Mouse (Mus musculus) cortical plate, adult 2 months (tissue): ENCODE results near the gene Rrp15. TPM values are rescaled to one million over a fixed set of nuclear protein-coding genes. Genes with fewer than 3 reads are reported as not detected.

ENCODE experiments used
- H3K27ac ChIP-seq: fragments of 200-500 bp; 2 replicates; pipeline ENCODE4 v1.5.1; 2012; ENCODE audit warnings: low read length, control low read depth, inconsistent platforms; ENCODE audit not compliant: insufficient read depth
- H3K4me1 ChIP-seq: fragments of 200-500 bp; 2 replicates; pipeline ENCODE4 v1.6.1; 2011; ENCODE audit warnings: low read length; ENCODE audit not compliant: control insufficient read depth, insufficient read depth
- H3K4me3 ChIP-seq: fragments of 200-500 bp; 2 replicates; pipeline ENCODE4 v1.5.1; 2011; ENCODE audit warnings: mild to moderate bottlenecking, low read length, control low read depth; ENCODE audit not compliant: insufficient read depth
- CTCF ChIP-seq: fragments of 200-500 bp; IDR thresholded peaks from 2 replicates; pipeline ENCODE4 v1.5.1; 2011; ENCODE audit warnings: mild to moderate bottlenecking, control low read depth, low read length; ENCODE audit not compliant: insufficient read depth; ENCODE audit errors: extremely low read depth
- POLR2A ChIP-seq: fragments of 200-500 bp; IDR thresholded peaks from 2 replicates; pipeline ENCODE4 v1.6.1; 2011; ENCODE audit warnings: mild to moderate bottlenecking, low read length, control low read depth; ENCODE audit not compliant: insufficient read depth; ENCODE audit errors: extremely low read depth
- polyA plus RNA-seq: library from polyadenylated mRNA; depleted of rRNA; stranded (reverse); fragments of >200 nt; gene quantifications from 2 replicates; pipeline ENCODE4 v1.2.3, GENCODE M21; 2012; rRNA removed

Gene Rrp15
- polyA plus RNA-seq, 1 experiment, result 10.8 TPM

GRCm38 (mm10) chr1:186676199-186676598, 73.0 kb downstream of the Rrp15 start:
- no peak overlapping the region for H3K27ac ChIP-seq
- no peak for TF ChIP-seq POLR2A
- no peak for TF ChIP-seq CTCF
- H3K4me3 ChIP-seq, result no peak overlapping the region
- no peaks in the 10 kb centered on the region for H3K4me1 ChIP-seq

DNA sequence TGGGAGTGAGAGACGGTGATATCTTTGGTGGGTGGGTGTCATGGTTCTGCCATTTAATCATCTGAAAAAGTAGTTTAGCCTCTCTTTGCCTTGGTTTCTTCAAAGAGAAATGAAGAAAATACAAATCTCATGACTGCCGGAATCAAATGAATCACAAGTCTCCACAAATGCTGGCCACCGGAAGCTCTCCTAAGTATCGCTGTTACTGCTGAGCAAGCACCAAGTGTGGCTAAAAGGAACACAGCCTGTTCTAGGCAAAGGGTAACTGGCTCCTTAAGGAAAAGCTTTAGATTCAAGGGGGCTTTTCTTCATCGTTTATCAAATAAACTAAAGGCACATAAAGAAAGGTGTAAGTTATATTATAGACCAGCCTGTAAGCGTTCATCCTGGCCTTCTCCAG, 73.9 kb downstream of the Rrp15 start:
- Histone ChIP-seq H3K4me3 (no peak overlapping the region), H3K4me1 (no peaks in the 10 kb centered on the region), H3K27ac (no peak overlapping the region)
- TF ChIP-seq CTCF (no peak), POLR2A (no peak)

GRCm38 (mm10) chr1:186674621-186675020, 74.5 kb downstream of the Rrp15 start:
- no peak overlapping the region for H3K4me3 ChIP-seq
- H3K27ac ChIP-seq, result no peak overlapping the region
- TF ChIP-seq CTCF, result no peak
- TF ChIP-seq POLR2A, result no peak
- no peaks in the 10 kb centered on the region for H3K4me1 ChIP-seq

DNA sequence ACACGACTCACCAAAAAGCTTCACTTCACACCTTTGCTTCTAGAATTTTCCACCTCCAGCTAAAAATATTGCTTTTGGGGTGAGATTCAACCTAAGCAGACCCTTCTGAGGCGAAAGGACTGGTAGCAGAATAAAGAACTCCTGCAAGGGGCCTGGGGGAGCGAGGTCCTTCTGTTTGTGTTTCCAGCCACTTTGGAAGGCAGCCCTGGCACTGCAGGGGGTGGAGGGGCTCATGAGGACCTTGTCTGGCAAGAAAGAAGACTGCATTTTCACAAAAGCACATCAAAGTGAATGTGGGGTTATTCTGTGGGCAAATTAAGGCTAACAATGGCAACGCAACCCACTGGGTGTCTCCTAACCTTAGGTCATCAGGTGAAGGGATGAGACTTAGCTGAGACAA, 76.0 kb downstream of the Rrp15 start:
- Histone ChIP-seq H3K4me1 (no peaks in the 10 kb centered on the region), H3K4me3 (no peak overlapping the region), H3K27ac (no peak overlapping the region)
- TF ChIP-seq CTCF (no peak), POLR2A (no peak)

Other genes starting within 250 kb of the Rrp15 start
- 3.8 and 4.7 TPM in 2 replicates for gene Tgfb2, start 43.4 kb downstream of the Rrp15 start, polyA plus RNA-seq
- gene D1Pas1, start 218.1 kb upstream of the Rrp15 start, polyA plus RNA-seq, result not detected in 2 replicates